Mouse (Mus musculus) right cerebral cortex, postnatal 4 days (tissue): ENCODE results near the gene Neurl1b.

Experiments used
- DNase-seq: peaks from one replicate; pipeline ENCODE4 v3.0.0-alpha.2; 2022

Gene Neurl1b

DNA sequence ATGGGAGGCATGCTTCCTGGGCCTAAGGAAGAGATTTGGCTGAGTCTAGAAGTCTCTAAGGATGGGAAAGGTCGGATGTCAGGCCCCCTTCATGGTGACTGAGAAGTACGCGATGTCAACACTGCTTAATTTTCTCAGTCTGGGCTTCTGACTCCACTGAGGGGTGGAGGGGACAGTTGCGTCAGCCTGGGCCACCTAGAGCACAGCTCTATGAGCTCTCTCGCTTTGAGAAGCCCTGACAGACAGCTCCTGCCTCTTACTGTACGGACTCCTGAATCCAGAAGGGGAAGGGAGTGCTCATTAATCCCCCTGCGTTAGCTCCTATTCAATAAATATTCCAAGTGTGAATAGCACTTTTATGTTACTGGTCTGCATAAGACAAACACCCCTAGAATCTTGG, 43.4 kb downstream of the Neurl1b start:
- no peak for DNase-seq

GRCm38 (mm10) chr17:26462634-26463170, 48.1 kb downstream of the Neurl1b start:
- DNase-seq, result peak; percentile 88

DNA sequence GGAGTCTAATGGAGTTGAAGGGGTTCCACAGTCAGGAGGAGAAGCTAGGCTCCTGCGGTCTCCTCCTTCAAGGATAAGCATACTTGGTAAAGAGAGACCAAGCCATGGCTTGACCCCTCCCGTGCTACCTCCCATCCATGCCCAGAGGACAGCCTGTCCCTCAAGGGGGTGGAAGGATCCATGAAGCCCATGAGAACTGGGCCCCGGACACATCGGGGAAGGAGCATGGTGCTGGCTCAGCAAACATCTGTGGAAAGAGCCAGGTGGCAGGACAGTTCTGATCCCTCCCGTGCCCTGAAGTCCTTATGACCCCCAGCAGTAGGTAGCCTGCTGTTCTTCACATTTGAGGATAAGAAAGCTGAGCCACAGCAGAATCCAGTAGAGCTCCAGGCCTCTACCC, 48.8 kb downstream of the Neurl1b start:
- DNase-seq, result no peak

GRCm38 (mm10) chr17:26463984-26464383, 49.4 kb downstream of the Neurl1b start:
- no peak for DNase-seq

- DNase-seq, result no peak
Observed at GRCm38 (mm10) chr17:26464481-26464880, 49.9 kb downstream of the Neurl1b start.

DNA sequence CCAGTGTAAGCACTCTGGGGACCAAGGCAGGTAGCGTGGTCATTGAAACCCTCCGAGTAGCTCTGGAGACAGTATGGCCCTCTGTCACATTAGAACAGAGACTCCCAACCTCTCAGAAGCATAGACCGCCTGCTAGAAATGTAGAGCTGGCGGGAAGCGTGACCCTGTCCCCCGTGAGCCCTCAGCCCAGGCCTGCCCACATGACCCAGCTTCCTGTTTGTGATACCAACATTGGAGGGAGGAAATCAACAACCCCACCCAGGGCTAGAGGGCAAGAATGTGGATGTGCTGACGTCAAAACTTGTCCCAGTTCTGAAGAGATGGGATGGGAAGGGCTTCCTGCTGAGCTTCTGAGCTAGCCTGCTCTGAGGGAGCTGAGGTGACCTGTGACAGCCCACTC, 50.3 kb downstream of the Neurl1b start:
- DNase-seq, result no peak

DNA sequence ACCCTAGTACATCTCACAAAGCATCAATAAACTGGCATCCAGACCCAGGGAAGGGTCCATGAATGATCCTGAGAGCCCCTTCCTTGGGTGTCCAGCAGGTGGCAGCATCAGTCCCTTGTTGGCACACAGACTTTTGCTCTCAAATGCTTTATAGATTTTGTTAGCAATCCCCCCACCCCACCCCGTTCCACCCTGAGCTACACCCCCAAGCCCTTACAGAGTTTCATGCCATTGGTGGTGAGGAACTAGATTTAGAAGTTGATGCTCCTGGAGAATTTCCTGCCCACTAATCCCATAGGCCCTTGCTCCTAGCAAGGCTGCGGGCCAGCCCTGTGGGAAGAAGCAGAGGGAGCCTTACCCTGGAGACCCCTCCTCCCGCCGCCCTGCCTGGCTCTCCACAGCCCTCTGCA, 52.1 kb downstream of the Neurl1b start:
- peak; percentile 95 for DNase-seq

- no peak for DNase-seq
Observed at GRCm38 (mm10) chr17:26467619-26468018, 53.0 kb downstream of the Neurl1b start.

- DNase-seq, result no peak
Observed at GRCm38 (mm10) chr17:26468102-26468894, 53.7 kb downstream of the Neurl1b start.

GRCm38 (mm10) chr17:26476871-26477270, 62.2 kb downstream of the Neurl1b start:
- no peak for DNase-seq

- no peak for DNase-seq
Observed at GRCm38 (mm10) chr17:26478672-26479071, 64.0 kb downstream of the Neurl1b start.

DNA sequence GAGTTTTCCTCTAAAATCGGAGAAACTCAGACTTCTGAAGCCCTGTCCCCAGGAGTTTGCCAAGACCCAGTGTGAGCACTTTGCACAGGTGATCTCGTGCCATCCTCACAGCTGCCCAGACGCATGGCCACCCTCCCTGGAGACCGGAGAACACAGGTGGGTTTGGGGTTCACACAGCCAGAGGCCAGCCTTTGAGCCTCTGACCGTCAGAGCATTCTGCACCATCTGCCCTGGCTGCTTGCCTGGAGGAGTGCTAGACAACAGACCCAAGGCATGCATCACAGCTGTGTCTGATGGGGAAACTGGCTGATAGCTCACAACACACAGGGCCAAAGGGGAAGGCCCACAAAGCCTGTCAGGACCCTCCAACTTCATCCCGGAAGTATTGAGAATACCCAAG, 65.0 kb downstream of the Neurl1b start:
- DNase-seq, result no peak

GRCm38 (mm10) chr17:26480956-26481355, 66.3 kb downstream of the Neurl1b start:
- DNase-seq, result no peak

- no peak for DNase-seq
Observed at GRCm38 (mm10) chr17:26484626-26485421, 70.2 kb downstream of the Neurl1b start.

GRCm38 (mm10) chr17:26487266-26487665, 72.6 kb downstream of the Neurl1b start:
- DNase-seq, result no peak

DNA sequence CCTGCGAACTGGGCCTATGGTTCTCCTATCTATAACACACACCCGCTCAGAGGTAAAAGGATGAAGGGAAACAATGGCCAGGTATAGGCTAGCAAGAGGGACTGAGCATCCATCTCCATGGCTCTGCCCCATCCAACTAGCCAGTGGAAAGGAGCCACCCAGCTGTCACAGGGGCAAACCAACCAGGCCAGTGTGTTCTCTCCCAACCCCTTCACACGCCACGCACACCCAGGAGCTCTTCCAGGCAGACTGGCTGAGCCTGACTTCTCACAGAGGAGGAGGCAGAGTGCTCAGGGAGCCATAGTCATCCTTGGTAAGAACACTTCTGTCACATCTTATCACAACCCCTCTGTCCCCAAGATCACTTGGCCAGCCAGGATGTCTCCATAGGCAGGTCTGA, 73.3 kb downstream of the Neurl1b start:
- no peak for DNase-seq

GRCm38 (mm10) chr17:26488711-26489403, 74.2 kb downstream of the Neurl1b start:
- no peak for DNase-seq

DNA sequence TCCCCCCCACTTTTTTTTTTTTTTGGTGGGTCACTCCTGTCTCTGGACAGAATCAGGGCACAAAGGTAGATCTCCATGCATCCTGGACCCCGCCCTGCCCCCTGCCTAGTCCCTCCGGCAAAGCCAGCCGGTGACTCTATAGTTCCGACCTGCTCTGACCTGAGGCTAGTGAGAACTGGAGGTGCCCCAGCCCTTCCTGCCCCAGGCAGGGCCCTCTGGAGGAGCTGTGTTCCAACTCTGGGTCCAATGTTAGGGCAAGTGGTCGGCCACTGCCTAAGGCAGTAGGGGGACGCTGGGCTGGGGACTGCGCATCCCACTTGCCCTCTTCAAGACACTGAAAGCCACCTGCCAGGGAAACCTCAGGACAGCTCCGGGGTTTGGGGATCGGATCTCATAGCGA, 75.4 kb downstream of the Neurl1b start:
- no peak for DNase-seq

DNA sequence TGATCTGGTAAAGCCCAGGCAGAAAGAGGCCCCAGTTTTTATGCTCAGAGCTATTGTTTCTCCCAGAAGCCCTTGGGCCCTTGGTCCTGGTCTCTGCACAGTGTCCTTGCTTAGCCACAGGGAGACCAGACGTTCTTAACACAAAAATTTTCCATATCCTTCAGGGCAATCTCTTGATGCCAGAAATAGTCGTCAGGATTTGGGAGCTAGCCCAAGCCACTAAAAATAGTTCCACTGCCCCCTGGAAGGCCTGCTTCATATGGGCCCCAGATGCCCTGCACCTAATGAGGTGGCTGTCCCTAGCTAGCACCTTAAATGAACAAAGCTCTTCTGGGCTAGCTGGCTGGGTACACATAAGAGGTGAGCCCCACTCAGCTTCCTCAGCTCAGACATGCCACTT, 76.3 kb downstream of the Neurl1b start:
- DNase-seq, result no peak

DNA sequence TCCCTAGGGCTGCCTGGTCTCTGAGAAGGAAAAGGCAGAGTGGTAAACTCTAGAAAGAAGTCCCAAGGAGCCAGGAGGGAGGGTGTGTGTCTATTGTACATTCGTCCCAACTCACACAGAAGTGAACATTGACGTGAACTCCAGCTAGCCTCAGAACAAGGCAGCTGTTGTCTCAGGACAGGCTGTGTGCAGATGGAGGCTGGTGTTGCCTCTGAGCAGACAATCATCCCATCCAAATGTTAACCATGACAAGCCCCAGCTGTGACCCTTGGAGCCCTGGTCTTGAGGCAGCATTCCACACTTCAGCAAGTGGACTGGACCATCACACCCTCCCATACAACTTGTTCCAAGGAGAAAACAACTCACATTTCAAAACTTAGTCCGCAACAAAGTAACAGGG, 77.6 kb downstream of the Neurl1b start:
- no peak for DNase-seq

GRCm38 (mm10) chr17:26494642-26495468, 80.2 kb downstream of the Neurl1b start:
- no peak for DNase-seq
